Mouse (Mus musculus): Measurements from ENCODE around the gene Rcn2.
A peak's percentile ranks its signal among the peaks of the same experiment; 100 is the strongest.

The Rcn2 gene

GRCm38 (mm10) chr9:56090546-56091225, 49.0 kb downstream of the Rcn2 start:
- no peak for DNase-seq (ENCODE audit: extremely low read depth, insufficient read length, low spot score)

GRCm38 (mm10) chr9:56092102-56092501, 50.5 kb downstream of the Rcn2 start:
- no peak for DNase-seq (ENCODE audit: extremely low read depth, insufficient read length, low spot score)

GRCm38 (mm10) chr9:56097584-56098298, 56.1 kb downstream of the Rcn2 start:
- DNase-seq (ENCODE audit: extremely low read depth, insufficient read length, low spot score): no peak

GRCm38 (mm10) chr9:56100041-56100522, 58.4 kb downstream of the Rcn2 start:
- DNase-seq (ENCODE audit: extremely low read depth, insufficient read length, low spot score): no peak

GRCm38 (mm10) chr9:56101022-56101421, 59.4 kb downstream of the Rcn2 start:
- DNase-seq (ENCODE audit: extremely low read depth, insufficient read length, low spot score): peak; percentile 63

- peak; percentile 49 for DNase-seq (ENCODE audit: extremely low read depth, insufficient read length, low spot score)
Observed at GRCm38 (mm10) chr9:56104921-56105320, 63.3 kb downstream of the Rcn2 start.

GRCm38 (mm10) chr9:56106274-56107072, 64.8 kb downstream of the Rcn2 start:
- DNase-seq (ENCODE audit: extremely low read depth, insufficient read length, low spot score): peak; percentile 47

- peak; percentile 77 for DNase-seq (ENCODE audit: extremely low read depth, insufficient read length, low spot score)
Observed at GRCm38 (mm10) chr9:56107527-56107926, 65.9 kb downstream of the Rcn2 start.

GRCm38 (mm10) chr9:56108174-56108573, 66.5 kb downstream of the Rcn2 start:
- no peak for DNase-seq (ENCODE audit: extremely low read depth, insufficient read length, low spot score)

All from 3134 (cell line).